In the genomic region with DNA sequence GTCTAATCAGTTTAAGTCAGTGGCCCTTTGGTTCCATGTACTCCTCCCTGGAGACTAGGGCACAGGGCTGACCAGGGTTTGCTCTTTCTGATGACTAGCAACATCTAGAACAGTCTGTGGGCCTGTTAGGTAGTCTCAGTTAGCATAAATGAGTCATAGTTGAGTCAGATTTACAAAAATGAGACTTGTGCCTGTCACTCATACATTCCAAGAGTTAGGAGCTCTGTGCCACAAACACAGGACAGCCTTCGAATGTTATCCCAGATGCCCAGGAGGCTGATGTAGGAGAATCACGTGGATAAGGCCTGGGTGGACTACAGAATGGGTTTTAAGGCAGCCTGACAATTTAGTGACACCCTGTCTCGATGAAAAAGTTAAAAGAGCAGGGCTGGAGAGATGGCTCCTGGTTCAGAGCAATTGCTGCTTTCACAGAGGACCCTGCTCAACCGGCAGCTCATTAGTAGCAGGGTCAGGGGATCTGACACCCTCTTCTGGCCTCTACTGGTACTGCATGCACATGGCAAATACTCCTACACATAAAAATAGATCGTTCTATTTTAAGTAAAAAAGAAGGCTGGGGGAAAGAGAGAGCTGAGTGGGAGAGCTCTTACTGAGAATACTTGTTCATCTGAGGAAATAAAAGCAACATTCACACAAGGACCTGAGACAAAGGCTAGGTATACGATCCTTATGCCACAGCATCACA, we compare ENCODE assay signal across 8 mouse cellular contexts. TPM values are rescaled to one million over a fixed set of nuclear protein-coding genes. Genes with fewer than 3 reads are reported as not detected.
DNase-seq lines count a peak whose midpoint lies in the region; ATAC-seq and TF ChIP-seq lines count a peak whose summit lies in the region.

No protein-coding gene starts in this region.

- 64% methylated on average over 6 of the region's 6 CpGs for WGBS in kidney, postnatal 0 days

- H3K4me2 ChIP-seq in kidney, postnatal 0 days (ENCODE audit: low read length), result no peak overlapping the region

- H3K9ac ChIP-seq in kidney, postnatal 0 days (ENCODE audit: low read depth, low read length), result no peak overlapping the region

- ATAC-seq in kidney, postnatal 0 days (replicated peaks; ENCODE audit: low FRiP score, low read depth), result no peak

- H3K4me3 ChIP-seq in kidney, postnatal 0 days (replicated peaks; ENCODE audit: low read depth, low read length), result no peak overlapping the region

- H3K4me1 ChIP-seq in kidney, postnatal 0 days (replicated peaks; ENCODE audit: insufficient read depth, low read length), result 0 out of 2 replicates have a peak, but pooled peaks cover 6% of the 10 kb centered on the region

- peak; percentile 70 for TF ChIP-seq CTCF in kidney, postnatal 0 days (IDR thresholded peaks at IDR 0.05; ENCODE audit: low read depth)

- no peaks in the 10 kb centered on the region for H3K36me3 ChIP-seq in kidney, postnatal 0 days (ENCODE audit: insufficient read depth, low read length)

- no peaks in the 10 kb centered on the region for H3K27me3 ChIP-seq in kidney, postnatal 0 days (ENCODE audit: insufficient read depth, low read length)

- H3K9me3 ChIP-seq in kidney, postnatal 0 days (replicated peaks; ENCODE audit: low read length), result no peaks in the 10 kb centered on the region

- peak overlapping the region; percentile 48; the same call in 1 of the 2 replicates for H3K27ac ChIP-seq in kidney, postnatal 0 days

- peak; percentile 41 for DNase-seq in embryo, embryonic 10.5 days (ENCODE audit: low spot score)
- no peak for DNase-seq in embryo, embryonic 11 days
- peak; percentile 47 to 76 for DNase-seq in spleen, postnatal 4 days (ENCODE audit: low spot score in 2 of 2)
- no peak for DNase-seq in spleen, postnatal 14 days (ENCODE audit: low spot score in 2 of 2)
- DNase-seq in kidney, postnatal 0 days (ENCODE audit: low spot score), result peak; percentile 47
- peak; percentile 34 for DNase-seq in lung, postnatal 14 days
- no peak for DNase-seq in MN1 (ENCODE audit: low spot score)
- DNase-seq in cerebellum, adult 9-11 months, result no peak

RNA-seq across cellular contexts. Expression of a gene that starts 11.3 kb away (rescaled TPM):
- 13.3 and 13.5 TPM in 2 replicates for polyA plus RNA-seq in kidney, postnatal 0 days (2015; fragmentation: Nextera tagmentation; extraction: Ambion mirVana)

RNA-seq across cellular contexts. Expression of a gene that starts 18.3 kb away (rescaled TPM):
- polyA plus RNA-seq in kidney, postnatal 0 days (2015; fragmentation: Nextera tagmentation; extraction: Ambion mirVana), result 20.0 and 20.1 TPM in 2 replicates

RNA-seq across cellular contexts. Expression of a gene that starts 54.2 kb away (rescaled TPM):
- polyA plus RNA-seq in kidney, postnatal 0 days (2015; fragmentation: Nextera tagmentation; extraction: Ambion mirVana), result 32.4 and 35.3 TPM in 2 replicates

Comparison
In these comparisons a context has a peak if more than half of its experiments do, and no peak if none do; other contexts are left out.
1. DNase-seq: peak in embryo, embryonic 10.5 days (single experiment), spleen, postnatal 4 days (2 of 2), kidney, postnatal 0 days (single experiment) and lung, postnatal 14 days (single experiment); none in embryo, embryonic 11 days (single experiment), spleen, postnatal 14 days (0 of 2), MN1 (single experiment) and cerebellum, adult 9-11 months (single experiment).